Mouse (Mus musculus): ENCODE measurements at regions not wholly inside any gene's neighbourhood (a gene's known extent, or its start where the extent isn't known, plus 50 kb on each side); places are given as distances from the start of the nearest gene placed in this dataset.

GRCm38 (mm10) chr1:190639846-190640245 lies 271.7 kb downstream of the Rps6kc1 start:
- DNase-seq (ENCODE audit: extremely low spot score in 1 of 2, low spot score in 1 of 2), result no peak

GRCm38 (mm10) chr1:190634935-190635334 lies 276.6 kb downstream of the Rps6kc1 start:
- no peak for DNase-seq (ENCODE audit: extremely low spot score in 1 of 2, low spot score in 1 of 2)

- DNase-seq (ENCODE audit: extremely low spot score in 1 of 2, low spot score in 1 of 2), result no peak
Measured at GRCm38 (mm10) chr1:190631641-190632040, 279.9 kb downstream of the Rps6kc1 start.

GRCm38 (mm10) chr1:190630193-190630592 lies 281.4 kb downstream of the Rps6kc1 start:
- DNase-seq (ENCODE audit: extremely low spot score in 1 of 2, low spot score in 1 of 2), result no peak

GRCm38 (mm10) chr1:190623916-190624315 lies 287.7 kb downstream of the Rps6kc1 start:
- DNase-seq (ENCODE audit: extremely low spot score in 1 of 2, low spot score in 1 of 2), result no peak

GRCm38 (mm10) chr1:190600425-190600824 lies 311.1 kb downstream of the Rps6kc1 start:
- DNase-seq (ENCODE audit: extremely low spot score in 1 of 2, low spot score in 1 of 2), result no peak

- DNase-seq (ENCODE audit: extremely low spot score in 1 of 2, low spot score in 1 of 2), result no peak
Measured at GRCm38 (mm10) chr1:190599622-190600021, 311.9 kb downstream of the Rps6kc1 start.

GRCm38 (mm10) chr1:190596209-190596608 lies 315.4 kb downstream of the Rps6kc1 start:
- peak in 1 of 2 experiments; percentile 8 for DNase-seq (ENCODE audit: extremely low spot score in 1 of 2, low spot score in 1 of 2)

GRCm38 (mm10) chr1:190591621-190592020 lies 319.9 kb downstream of the Rps6kc1 start:
- no peak for DNase-seq (ENCODE audit: extremely low spot score in 1 of 2, low spot score in 1 of 2)

- no peak for DNase-seq (ENCODE audit: extremely low spot score in 1 of 2, low spot score in 1 of 2)
Measured at GRCm38 (mm10) chr1:190589586-190589985, 322.0 kb downstream of the Rps6kc1 start.

- peak; percentile 25 to 53 for DNase-seq (ENCODE audit: extremely low spot score in 1 of 2, low spot score in 1 of 2)
Measured at GRCm38 (mm10) chr1:190583272-190583671, 328.3 kb downstream of the Rps6kc1 start.

- no peak for DNase-seq (ENCODE audit: extremely low spot score in 1 of 2, low spot score in 1 of 2)
Measured at GRCm38 (mm10) chr1:190580653-190581052, 330.9 kb downstream of the Rps6kc1 start.

GRCm38 (mm10) chr1:190570981-190571380 lies 340.6 kb downstream of the Rps6kc1 start:
- no peak for DNase-seq (ENCODE audit: extremely low spot score in 1 of 2, low spot score in 1 of 2)

- DNase-seq (ENCODE audit: extremely low spot score in 1 of 2, low spot score in 1 of 2), result no peak
Measured at GRCm38 (mm10) chr1:190570563-190570962, 341.0 kb downstream of the Rps6kc1 start.

- no peak for DNase-seq (ENCODE audit: extremely low spot score in 1 of 2, low spot score in 1 of 2)
Measured at GRCm38 (mm10) chr1:190566744-190567143, 344.8 kb downstream of the Rps6kc1 start.

GRCm38 (mm10) chr1:190562865-190563457 lies 348.6 kb downstream of the Rps6kc1 start:
- DNase-seq (ENCODE audit: extremely low spot score in 1 of 2, low spot score in 1 of 2), result no peak

GRCm38 (mm10) chr1:190560086-190560485 lies 351.5 kb downstream of the Rps6kc1 start:
- DNase-seq (ENCODE audit: extremely low spot score in 1 of 2, low spot score in 1 of 2), result no peak

- no peak for DNase-seq (ENCODE audit: extremely low spot score in 1 of 2, low spot score in 1 of 2)
Measured at GRCm38 (mm10) chr1:190541892-190542291, 369.7 kb downstream of the Rps6kc1 start.

- DNase-seq (ENCODE audit: extremely low spot score in 1 of 2, low spot score in 1 of 2), result no peak
Measured at GRCm38 (mm10) chr1:190532879-190533676, 362.6 kb upstream of the Prox1 start.

GRCm38 (mm10) chr1:190531224-190531623 lies 360.7 kb upstream of the Prox1 start:
- DNase-seq (ENCODE audit: extremely low spot score in 1 of 2, low spot score in 1 of 2), result no peak

- no peak for DNase-seq (ENCODE audit: extremely low spot score in 1 of 2, low spot score in 1 of 2)
Measured at GRCm38 (mm10) chr1:190530079-190530478, 359.6 kb upstream of the Prox1 start.

GRCm38 (mm10) chr1:190527545-190528137 lies 357.1 kb upstream of the Prox1 start:
- peak in 1 of 2 experiments; percentile 46 for DNase-seq (ENCODE audit: extremely low spot score in 1 of 2, low spot score in 1 of 2)

All from frontal cortex, adult 2 months (tissue).